Mouse (Mus musculus) thymus, adult 2 months (tissue): ENCODE results near the gene Igsf6. TPM values are rescaled to one million over a fixed set of nuclear protein-coding genes. Genes with fewer than 3 reads are reported as not detected.

ENCODE experiments used
- DNase-seq: peaks from one replicate; pipeline ENCODE4 v3.0.0; 2021
- H3K27ac ChIP-seq: fragments of 200-500 bp; 2 replicates; pipeline ENCODE4 v1.5.1; 2012; ENCODE audit warnings: low read length, control low read depth; ENCODE audit not compliant: control insufficient read depth, insufficient read depth
- H3K27me3 ChIP-seq: fragments of 200-500 bp; 2 replicates; pipeline ENCODE4 v1.6.1; 2012; ENCODE audit warnings: mild to moderate bottlenecking, low read length, moderate library complexity, mixed read lengths; ENCODE audit not compliant: control insufficient read depth, insufficient read depth
- H3K36me3 ChIP-seq: fragments of 200-500 bp; 2 replicates; pipeline ENCODE4 v1.6.1; 2012; ENCODE audit warnings: mild to moderate bottlenecking, low read length, moderate library complexity; ENCODE audit not compliant: control insufficient read depth, insufficient read depth
- H3K4me1 ChIP-seq: fragments of 200-500 bp; replicated peaks from 2 replicates; pipeline ENCODE4 v1.6.1; 2012; ENCODE audit warnings: low read length; ENCODE audit not compliant: control insufficient read depth, insufficient read depth
- H3K4me3 ChIP-seq: fragments of 200-500 bp; 2 replicates; pipeline ENCODE4 v1.5.1; 2012; ENCODE audit warnings: mild to moderate bottlenecking, low read length, control low read depth, moderate library complexity; ENCODE audit not compliant: control insufficient read depth, insufficient read depth
- CTCF ChIP-seq: fragments of 200-500 bp; IDR thresholded peaks from 2 replicates; pipeline ENCODE4 v1.5.1; 2012; ENCODE audit warnings: mild to moderate bottlenecking, control low read depth, low read length, moderate library complexity, borderline replicate concordance; ENCODE audit not compliant: control insufficient read depth, poor library complexity, insufficient read depth; ENCODE audit errors: extremely low read depth
- POLR2A ChIP-seq: fragments of 200-500 bp; IDR thresholded peaks from 2 replicates; pipeline ENCODE4 v1.6.1; 2012; ENCODE audit warnings: mild to moderate bottlenecking, low read length, control low read depth, moderate library complexity; ENCODE audit not compliant: control insufficient read depth, poor library complexity, insufficient read depth; ENCODE audit errors: extremely low read depth
- WGBS: fragments of 180-500 bp; shearing (Covaris S2); methylation state at CpG from one replicate; pipeline ENCODE4 v1.1.7; 2018; 5-methylcytosine and 5-hydroxymethylcytosine counted together
- polyA plus RNA-seq: library from polyadenylated mRNA; depleted of rRNA; stranded (reverse); fragments of >200 nt; gene quantifications from 2 replicates; pipeline ENCODE4 v1.2.3, GENCODE M21; 2012

The Igsf6 gene
- polyA plus RNA-seq, 1 experiment: 1.4 TPM

- WGBS: 91% methylated on average over 4 of the region's 4 CpGs
- Histone ChIP-seq H3K4me3 (no peak overlapping the region), H3K27me3 (no peaks in the 10 kb centered on the region), H3K27ac (no peak overlapping the region), H3K36me3 (no peaks in the 10 kb centered on the region), H3K4me1 (no peaks in the 10 kb centered on the region)
- no peak for DNase-seq
- no peak for TF ChIP-seq CTCF
- TF ChIP-seq POLR2A: no peak
Observed at GRCm38 (mm10) chr7:121093026-121093425, 18.7 kb upstream of the Igsf6 start.

- H3K4me1 ChIP-seq: no peaks in the 10 kb centered on the region
- no peak for DNase-seq
- WGBS: 82% methylated on average over 7 of the region's 7 CpGs
- TF ChIP-seq POLR2A (no peak), CTCF (no peak)
- H3K27me3 ChIP-seq: no peaks in the 10 kb centered on the region
- no peaks in the 10 kb centered on the region for H3K36me3 ChIP-seq
- no peak overlapping the region for H3K4me3 ChIP-seq
- H3K27ac ChIP-seq: no peak overlapping the region
Observed at GRCm38 (mm10) chr7:121090748-121091147, 16.4 kb upstream of the Igsf6 start.

DNA sequence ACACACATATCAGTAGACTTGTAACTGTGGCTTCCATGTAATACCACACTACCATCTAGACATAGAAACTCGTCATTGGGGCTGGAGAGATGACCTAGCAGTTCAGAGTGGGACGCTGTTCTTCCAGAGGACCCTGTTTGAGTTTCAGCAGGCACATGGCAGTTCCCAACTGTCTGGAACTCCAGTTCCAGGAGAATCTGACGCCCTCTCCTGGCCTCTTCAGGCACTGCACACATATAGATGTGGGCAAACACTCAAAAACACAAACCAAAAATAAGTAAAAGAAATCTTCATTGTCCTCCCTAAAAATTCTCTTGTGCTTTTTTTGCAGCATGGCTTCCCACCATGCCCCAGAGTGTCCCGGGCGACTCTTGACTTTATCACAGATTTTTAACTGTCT lies 14.4 kb upstream of the Igsf6 start:
- DNase-seq: no peak
- WGBS: 77% methylated on average over 5 of the region's 5 CpGs
- no peak overlapping the region for H3K4me3 ChIP-seq
- H3K36me3 ChIP-seq: no peaks in the 10 kb centered on the region
- H3K27ac ChIP-seq: no peak overlapping the region
- TF ChIP-seq POLR2A: no peak
- TF ChIP-seq CTCF: no peak
- no peaks in the 10 kb centered on the region for H3K27me3 ChIP-seq
- no peaks in the 10 kb centered on the region for H3K4me1 ChIP-seq

GRCm38 (mm10) chr7:121085500-121085899 lies 11.1 kb upstream of the Igsf6 start:
- H3K27ac ChIP-seq: no peak overlapping the region
- H3K4me3 ChIP-seq: no peak overlapping the region
- H3K36me3 ChIP-seq: no peaks in the 10 kb centered on the region
- WGBS: 40% methylated on average over 4 of the region's 4 CpGs
- no peaks in the 10 kb centered on the region for H3K4me1 ChIP-seq
- no peaks in the 10 kb centered on the region for H3K27me3 ChIP-seq
- TF ChIP-seq CTCF (no peak), POLR2A (no peak)
- no peak for DNase-seq

- no peak for DNase-seq
- H3K27ac ChIP-seq: no peak overlapping the region
- no peaks in the 10 kb centered on the region for H3K36me3 ChIP-seq
- TF ChIP-seq CTCF (no peak), POLR2A (no peak)
- H3K4me3 ChIP-seq: no peak overlapping the region
- no peaks in the 10 kb centered on the region for H3K27me3 ChIP-seq
- WGBS: 88% methylated on average over 8 of the region's 8 CpGs
- no peaks in the 10 kb centered on the region for H3K4me1 ChIP-seq
Observed at GRCm38 (mm10) chr7:121084840-121085453, 10.6 kb upstream of the Igsf6 start.

DNA sequence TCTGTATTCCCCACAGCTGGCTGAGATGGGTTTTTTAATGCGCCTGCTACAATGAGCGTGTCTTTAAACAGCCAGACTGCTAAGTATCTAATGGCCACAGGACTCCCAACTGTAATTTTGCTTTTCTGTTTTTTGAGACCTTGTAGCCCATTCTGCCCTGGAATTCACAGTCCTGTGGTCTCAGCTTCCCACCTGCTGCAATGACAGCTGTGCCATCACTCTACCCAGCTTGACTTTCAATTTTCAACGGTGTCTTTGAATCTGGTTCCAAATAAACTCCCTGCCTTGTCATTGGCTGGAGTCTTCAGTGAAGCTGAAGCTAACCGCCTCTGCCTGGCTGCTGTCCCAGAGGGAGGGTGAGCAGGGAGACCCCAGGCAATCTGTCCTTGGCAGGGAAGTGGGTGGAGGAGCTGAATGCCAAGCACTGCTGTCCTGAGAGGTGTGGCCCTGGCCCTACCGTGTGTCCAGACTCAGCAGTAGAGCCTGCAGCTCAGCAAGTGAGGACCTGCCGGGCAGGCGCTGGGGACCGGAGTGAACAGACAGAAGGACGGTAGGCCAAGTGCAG lies 8.7 kb upstream of the Igsf6 start:
- 94% methylated on average over 9 of the region's 9 CpGs for WGBS
- Histone ChIP-seq H3K27me3 (no peaks in the 10 kb centered on the region), H3K27ac (no peak overlapping the region), H3K4me3 (no peak overlapping the region), H3K4me1 (no peaks in the 10 kb centered on the region), H3K36me3 (no peaks in the 10 kb centered on the region)
- no peak for TF ChIP-seq CTCF
- no peak for TF ChIP-seq POLR2A
- no peak for DNase-seq
